Mouse (Mus musculus) testis, postnatal 10 days (tissue): ENCODE measurements around the gene Gm42791.
A peak's percentile ranks its signal among the peaks of the same experiment; 100 is the strongest.

ENCODE experiments used
- DNase-seq: peaks from one replicate; pipeline ENCODE4 v3.0.0; 2021; ENCODE audit warnings: low spot score

Gene Gm42791

GRCm38 (mm10) chr5:148994706-148995414 is at the start of gene Gm42791:
Gene Gm42791 (minus strand): TSS chr5:148995147.
- DNase-seq = peak; percentile 89

- no peak for DNase-seq
These were observed 49.1 kb upstream of the Gm42791 start for GRCm38 (mm10) chr5:149044067-149044466.

- no peak for DNase-seq
These were observed 48.3 kb upstream of the Gm42791 start for GRCm38 (mm10) chr5:149043240-149043639.

- DNase-seq = peak; percentile 68
These were observed 44.9 kb upstream of the Gm42791 start for GRCm38 (mm10) chr5:149039825-149040224.

- DNase-seq = peak; percentile 52
These were observed 42.8 kb upstream of the Gm42791 start for GRCm38 (mm10) chr5:149037729-149038128.

- DNase-seq = no peak
These were observed 42.0 kb upstream of the Gm42791 start for GRCm38 (mm10) chr5:149036920-149037319.

- DNase-seq = no peak
These were observed 37.5 kb upstream of the Gm42791 start for GRCm38 (mm10) chr5:149032438-149032837.

GRCm38 (mm10) chr5:149031199-149031750 is 36.3 kb upstream of the Gm42791 start:
- DNase-seq = peak; percentile 72

- no peak for DNase-seq
These were observed 35.2 kb upstream of the Gm42791 start for GRCm38 (mm10) chr5:149030103-149030502.

GRCm38 (mm10) chr5:149028394-149028793 is 33.4 kb upstream of the Gm42791 start:
- DNase-seq = no peak

GRCm38 (mm10) chr5:149027389-149027788 is 32.4 kb upstream of the Gm42791 start:
- DNase-seq = no peak

GRCm38 (mm10) chr5:149021120-149021519 is 26.2 kb upstream of the Gm42791 start:
- no peak for DNase-seq

GRCm38 (mm10) chr5:149020681-149021062 is 25.7 kb upstream of the Gm42791 start:
- DNase-seq = no peak

- no peak for DNase-seq
These were observed 25.2 kb upstream of the Gm42791 start for GRCm38 (mm10) chr5:149020059-149020680.

- no peak for DNase-seq
These were observed 22.9 kb upstream of the Gm42791 start for GRCm38 (mm10) chr5:149017666-149018415.

GRCm38 (mm10) chr5:149017181-149017580 is 22.2 kb upstream of the Gm42791 start:
- no peak for DNase-seq

GRCm38 (mm10) chr5:149016261-149016660 is 21.3 kb upstream of the Gm42791 start:
- no peak for DNase-seq

GRCm38 (mm10) chr5:149015335-149016201 is 20.6 kb upstream of the Gm42791 start:
- DNase-seq = no peak

- DNase-seq = no peak
These were observed 19.8 kb upstream of the Gm42791 start for GRCm38 (mm10) chr5:149014600-149015268.

GRCm38 (mm10) chr5:149013817-149014508 is 19.0 kb upstream of the Gm42791 start:
- DNase-seq = no peak
